Mouse (Mus musculus) embryonic fibroblast, embryonic 13.5 days (primary cell): ENCODE results near the gene Dennd5a.
"Not testable (repeated sequence)": the region's sequence is repeated elsewhere in the genome, so short reads cannot be mapped to it uniquely, and the experiment has no call there.

Source experiments
- CTCF ChIP-seq: IDR thresholded peaks from 2 replicates; pipeline ENCODE4 v1.5.1; 2011; ENCODE audit warnings: mild to moderate bottlenecking, control low read depth, low read length, moderate library complexity, borderline replicate concordance; ENCODE audit not compliant: insufficient read depth
- POLR2A ChIP-seq: IDR thresholded peaks from 2 replicates; pipeline ENCODE4 v1.6.1; 2011; ENCODE audit warnings: low read depth, mild to moderate bottlenecking, control low read depth, low read length, moderate library complexity

GRCm38 (mm10) chr7:109984608-109985007 lies 24.3 kb upstream of the Dennd5a start:
- not testable (repeated sequence) for TF ChIP-seq CTCF, POLR2A
